In the genomic region with DNA sequence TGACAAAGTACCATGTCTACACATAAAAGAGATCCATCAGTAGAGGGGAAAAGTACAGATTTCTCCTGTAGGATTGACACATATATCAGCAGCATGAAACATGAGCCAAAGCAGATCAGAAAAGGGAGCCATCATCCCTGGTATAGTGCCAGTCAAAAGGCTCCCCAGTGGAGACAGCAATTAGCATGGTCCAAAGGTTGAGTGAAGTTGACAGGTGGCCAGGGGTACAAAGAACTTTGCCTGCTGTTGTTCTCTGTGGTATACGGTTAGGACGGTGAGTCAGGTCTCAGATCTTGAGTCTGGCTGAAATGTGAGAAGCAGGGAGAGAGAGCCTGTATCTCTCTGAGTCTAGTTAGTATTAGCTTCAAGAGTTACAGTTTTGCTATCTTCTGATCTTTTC, we compare ENCODE assay signal across 12 mouse cellular contexts.
DNase-seq lines count a peak whose midpoint lies in the region; ATAC-seq and TF ChIP-seq lines count a peak whose summit lies in the region.
"Had no signal": no experiment of that assay in that cellular context is flagged by ENCODE, and none has a peak within 500 bp of the region (broad histone marks: within the 10 kb centered on the region; RNA-seq: fewer than 3 reads in every experiment).

No protein-coding gene starts in this region.

- H3K9ac ChIP-seq in hindbrain, embryonic 16.5 days (ENCODE audit: low read depth, low read length) = no peak overlapping the region
- H3K9ac ChIP-seq in hindbrain, embryonic 11.5 days (ENCODE audit: low read depth, low read length) = no peak overlapping the region
- no peak overlapping the region for H3K9ac ChIP-seq in stomach, postnatal 0 days (ENCODE audit: low read length)

- TF ChIP-seq EP300 in stomach, postnatal 0 days (optimal IDR thresholded peaks at IDR 0.05) = no peak

- no peaks in the 10 kb centered on the region for H3K4me1 ChIP-seq in hindbrain, embryonic 16.5 days (ENCODE audit: control insufficient read depth, insufficient read depth, low read depth, low read length)
- no peaks in the 10 kb centered on the region for H3K4me1 ChIP-seq in hindbrain, embryonic 11.5 days (replicated peaks; ENCODE audit: control insufficient read depth, insufficient read depth, low read length)
- no peaks in the 10 kb centered on the region for H3K4me1 ChIP-seq in stomach, postnatal 0 days (replicated peaks; ENCODE audit: control insufficient read depth, insufficient read depth)

- H3K36me3 ChIP-seq in hindbrain, embryonic 16.5 days (ENCODE audit: control insufficient read depth, insufficient read depth, low read length) = no peaks in the 10 kb centered on the region
- no peaks in the 10 kb centered on the region for H3K36me3 ChIP-seq in hindbrain, embryonic 11.5 days (ENCODE audit: control insufficient read depth, insufficient read depth, low read length)
- H3K36me3 ChIP-seq in stomach, postnatal 0 days (ENCODE audit: control insufficient read depth, insufficient read depth, low read length) = no peaks in the 10 kb centered on the region

- ATAC-seq in hindbrain, embryonic 16.5 days = peak; percentile 34; the same call in 1 of the 2 replicates
- ATAC-seq in hindbrain, embryonic 11.5 days (ENCODE audit: low FRiP score) = no peak
- no peak for ATAC-seq in stomach, postnatal 0 days (ENCODE audit: low FRiP score, low TSS enrichment)

- no peak overlapping the region for H3K4me2 ChIP-seq in hindbrain, embryonic 16.5 days (ENCODE audit: low read length)
- H3K4me2 ChIP-seq in hindbrain, embryonic 11.5 days (replicated peaks; ENCODE audit: low read depth, low read length) = no peak overlapping the region
- H3K4me2 ChIP-seq in stomach, postnatal 0 days (replicated peaks; ENCODE audit: low read depth) = no peak overlapping the region

- no peak overlapping the region for H3K27ac ChIP-seq in hindbrain, embryonic 16.5 days (ENCODE audit: low read depth, low read length)
- H3K27ac ChIP-seq in hindbrain, embryonic 11.5 days (ENCODE audit: low read depth, low read length) = no peak overlapping the region
- no peak overlapping the region for H3K27ac ChIP-seq in stomach, postnatal 0 days (replicated peaks)

- no peaks in the 10 kb centered on the region for H3K27me3 ChIP-seq in hindbrain, embryonic 16.5 days (replicated peaks; ENCODE audit: control insufficient read depth, insufficient read depth, low read length)
- H3K27me3 ChIP-seq in hindbrain, embryonic 11.5 days (ENCODE audit: control insufficient read depth, insufficient read depth, low read length) = no peaks in the 10 kb centered on the region
- H3K27me3 ChIP-seq in stomach, postnatal 0 days (ENCODE audit: control insufficient read depth, insufficient read depth, low read length) = no peaks in the 10 kb centered on the region

- H3K9me3 ChIP-seq in hindbrain, embryonic 16.5 days (ENCODE audit: control insufficient read depth, low read length) = no peaks in the 10 kb centered on the region
- H3K9me3 ChIP-seq in hindbrain, embryonic 11.5 days (ENCODE audit: control insufficient read depth, low read length) = no peaks in the 10 kb centered on the region
- no peaks in the 10 kb centered on the region for H3K9me3 ChIP-seq in stomach, postnatal 0 days (ENCODE audit: control insufficient read depth, low read length)

- 66% methylated on average over 2 of the region's 2 CpGs for WGBS in hindbrain, embryonic 16.5 days
- 69% methylated on average over 2 of the region's 2 CpGs for WGBS in hindbrain, embryonic 11.5 days
- WGBS in large intestine, adult 2 months = 39% methylated on average over 2 of the region's 2 CpGs
- 42% methylated on average over 2 of the region's 2 CpGs for WGBS in stomach, postnatal 0 days

- DNase-seq in hindbrain, embryonic 11.5 days (ENCODE audit: low spot score) = no peak
- DNase-seq in Muller cell, postnatal 12 days (ENCODE audit: inconsistent ontology term) = peak; percentile 71
- peak; percentile 1 for DNase-seq in forelimb bud, embryonic 11.5 days (ENCODE audit: low read depth, low spot score)
- peak; percentile 35 for DNase-seq in large intestine, adult 2 months (ENCODE audit: low read depth, low spot score)
- DNase-seq in testis, postnatal 14 days (ENCODE audit: low spot score) = no peak
- no peak for DNase-seq in stomach, postnatal 0 days (ENCODE audit: low spot score)
- DNase-seq: cerebellum, adult 2 months; heart, adult 18-20 months; heart, postnatal 36 days; lung, postnatal 10 days; right cerebral cortex, postnatal 4 days had no signal

- H3K4me3 ChIP-seq in hindbrain, embryonic 16.5 days (ENCODE audit: low read length) = no peak overlapping the region
- H3K4me3 ChIP-seq in hindbrain, embryonic 11.5 days (ENCODE audit: low read depth, low read length) = no peak overlapping the region
- no peak overlapping the region for H3K4me3 ChIP-seq in stomach, postnatal 0 days (ENCODE audit: low read depth, low read length)

- no peak for TF ChIP-seq CTCF in stomach, postnatal 0 days (IDR thresholded peaks at IDR 0.05; ENCODE audit: low read depth)

Comparison
In these comparisons a context has a peak if more than half of its experiments do, and no peak if none do; other contexts are left out.
1. DNase-seq: peak in Muller cell, postnatal 12 days (single experiment), forelimb bud, embryonic 11.5 days (single experiment) and large intestine, adult 2 months (single experiment); none in hindbrain, embryonic 11.5 days (single experiment), testis, postnatal 14 days (single experiment) and stomach, postnatal 0 days (single experiment).